9 mouse cellular contexts compared by ENCODE assay signal in genomic region chr1:170992550-170992949, GRCm38 (mm10). TPM values are rescaled to one million over a fixed set of nuclear protein-coding genes. Genes with fewer than 3 reads are reported as not detected.
DNase-seq lines count a peak whose midpoint lies in the region; TF ChIP-seq lines count a peak whose summit lies in the region.
"Had no signal": no experiment of that assay in that cellular context is flagged by ENCODE, and none has a peak within 500 bp of the region (broad histone marks: within the 10 kb centered on the region; RNA-seq: fewer than 3 reads in every experiment).

No protein-coding gene starts in this region.

- no peak overlapping the region for H3K4me3 ChIP-seq in gastrocnemius, adult 2 months
- H3K4me3 ChIP-seq: neural tube, embryonic 13.5 days had no signal

- TF ChIP-seq CTCF in gastrocnemius, adult 2 months (IDR thresholded peaks at IDR 0.05): peak; percentile 42

- no peak for DNase-seq in gastrocnemius, adult 2 months
- DNase-seq in gastrocnemius, postnatal 14 days: no peak
- peak; percentile 18 for DNase-seq in urinary bladder, postnatal 14 days (ENCODE audit: low spot score)
- no peak for DNase-seq in urinary bladder, adult 2 months (ENCODE audit: low spot score)
- DNase-seq in embryo, embryonic 9.5 days (ENCODE audit: extremely low spot score): peak; percentile 17
- peak; percentile 17 to 26 for DNase-seq in layer of hippocampus, postnatal 36 days
- peak; percentile 36 to 56 for DNase-seq in right cerebral cortex, postnatal 10 days (ENCODE audit: low spot score in 2 of 2)
- no peak for DNase-seq in gastrocnemius, postnatal 36 days

- intact Hi-C loops in gastrocnemius, adult 2 months (cut with DNase I): no loop called here
- intact Hi-C loops in gastrocnemius, postnatal 14 days (cut with DNase I; ENCODE audit: low total_unique reads): no loop called here
- intact Hi-C loops in gastrocnemius, postnatal 36 days (cut with DNase I): no loop called here

- H3K27ac ChIP-seq in gastrocnemius, adult 2 months: no peak overlapping the region
- H3K27ac ChIP-seq: neural tube, embryonic 13.5 days had no signal

RNA-seq across cellular contexts. Expression of gene Fcgr2b, which starts 16.2 kb away (rescaled TPM):
- total RNA-seq in gastrocnemius, adult 2 months (2021): 1 to 10 TPM; 2.2 to 4.1 TPM
- total RNA-seq in gastrocnemius, postnatal 14 days (2021): 1 to 10 TPM; 3.0 to 3.4 TPM
- polyA plus RNA-seq in urinary bladder, adult 2 months (2012; rRNA removed): 28.5 and 36.1 TPM in 2 replicates
- 1 to 10 TPM; 4.5 to 4.6 TPM for total RNA-seq in layer of hippocampus, postnatal 36 days (2021)
- 1 to 10 TPM; 2.2 to 2.4 TPM for total RNA-seq in gastrocnemius, postnatal 36 days (2021)

RNA-seq across cellular contexts. Expression of gene Fcgr4, which starts 26.2 kb away (rescaled TPM):
- not detected for total RNA-seq in gastrocnemius, adult 2 months (2021)
- not detected for total RNA-seq in gastrocnemius, postnatal 14 days (2021)
- 2.7 and 5.9 TPM in 2 replicates for polyA plus RNA-seq in urinary bladder, adult 2 months (2012; rRNA removed)
- total RNA-seq in layer of hippocampus, postnatal 36 days (2021): under 1 TPM in 1 of 2 experiments, not detected in 1; 0.30 TPM
- not detected for total RNA-seq in gastrocnemius, postnatal 36 days (2021)
- polyA plus RNA-seq: neural tube, embryonic 13.5 days had no signal

Comparison
In these comparisons a context has a peak if more than half of its experiments do, and no peak if none do; other contexts are left out.
1. DNase-seq: peak in urinary bladder, postnatal 14 days (single experiment), embryo, embryonic 9.5 days (single experiment), layer of hippocampus, postnatal 36 days (2 of 2) and right cerebral cortex, postnatal 10 days (2 of 2); none in gastrocnemius, adult 2 months (single experiment), gastrocnemius, postnatal 14 days (single experiment), urinary bladder, adult 2 months (single experiment) and gastrocnemius, postnatal 36 days (0 of 2).